Mouse (Mus musculus): ENCODE measurements at regions not wholly inside any gene's neighbourhood (a gene's known extent, or its start where the extent isn't known, plus 50 kb on each side); places are given as distances from the start of the nearest gene placed in this dataset.

GRCm38 (mm10) chr6:51119691-51120302, 312.7 kb upstream of the Nfe2l3 start:
- TF ChIP-seq CTCF (IDR thresholded peaks at IDR 0.05; ENCODE audit: control insufficient read depth, insufficient read depth, low read length) (no peak), POLR2A (IDR thresholded peaks at IDR 0.05; ENCODE audit: borderline replicate concordance, control insufficient read depth, low read depth, low read length) (no peak)

All from bone marrow, adult 2 months (tissue).